Comparison of ENCODE assay signal across 1 mouse cellular context in the genomic region with DNA sequence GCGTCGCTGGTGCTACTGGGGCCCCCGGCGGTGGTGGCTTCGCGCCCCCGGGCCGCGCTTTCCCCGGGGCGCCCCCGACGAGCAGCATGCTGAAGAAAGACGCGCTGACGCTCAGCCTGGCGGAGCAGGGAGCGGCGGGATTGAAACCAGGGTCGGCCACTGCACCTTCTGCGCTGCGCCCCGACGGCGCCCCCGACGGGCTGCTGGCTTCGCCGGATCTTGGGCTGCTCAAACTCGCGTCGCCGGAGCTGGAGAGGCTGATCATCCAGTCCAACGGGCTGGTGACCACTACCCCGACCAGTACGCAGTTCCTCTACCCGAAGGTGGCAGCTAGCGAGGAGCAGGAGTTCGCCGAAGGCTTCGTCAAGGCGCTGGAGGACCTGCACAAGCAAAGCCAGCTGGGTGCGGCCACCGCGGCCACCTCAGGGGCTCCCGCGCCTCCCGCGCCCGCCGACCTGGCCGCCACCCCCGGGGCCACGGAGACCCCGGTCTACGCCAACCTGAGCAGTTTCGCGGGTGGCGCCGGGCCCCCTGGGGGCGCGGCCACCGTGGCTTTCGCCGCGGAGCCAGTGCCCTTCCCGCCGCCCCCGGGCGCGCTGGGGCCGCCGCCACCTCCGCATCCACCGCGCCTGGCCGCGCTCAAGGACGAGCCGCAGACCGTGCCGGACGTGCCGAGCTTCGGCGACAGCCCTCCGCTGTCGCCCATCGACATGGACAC.
A peak's percentile ranks its signal among the peaks of the same experiment; 100 is the strongest.
TF ChIP-seq lines count a peak whose summit lies in the region.

No protein-coding gene starts in this region.

TF ChIP-seq in myocyte, 11 proteins besides CTCF, POLR2A, EP300 and RAD21:
- peak; percentile 13 for TF ChIP-seq POLR2AphosphoS2 (IDR thresholded peaks at IDR 0.05; ENCODE audit: insufficient read length, low read depth)
- TF ChIP-seq MAX (IDR thresholded peaks at IDR 0.05; ENCODE audit: low read depth), result no peak
